Mouse (Mus musculus) liver, embryonic 13.5 days (tissue): ENCODE measurements at regions not wholly inside any gene's neighbourhood (a gene's known extent, or its start where the extent isn't known, plus 50 kb on each side); places are given as distances from the start of the nearest gene placed in this dataset.
A peak's percentile ranks its signal among the peaks of the same experiment; 100 is the strongest.

Experiments used
- ATAC-seq: fragments of 200-750 bp; cut with Nextera tagmentation; 2 replicates; pipeline ENCODE4 v1.8.0; 2017; ENCODE audit warnings: low read depth, mild to moderate bottlenecking, moderate number of reproducible peaks, moderate library complexity
- DNase-seq: peaks from one replicate; pipeline ENCODE4 v3.0.0; 2022
- H3K27ac ChIP-seq: fragments of 300-500 bp; sonication (generic); 2 replicates; pipeline ENCODE4 v1.5.1; 2015; ENCODE audit warnings: moderate library complexity, mild to moderate bottlenecking, inconsistent platforms
- H3K27me3 ChIP-seq: fragments of 300-500 bp; sonication (generic); 2 replicates; pipeline ENCODE4 v1.6.1; 2015; ENCODE audit warnings: mild to moderate bottlenecking, inconsistent platforms
- H3K36me3 ChIP-seq: fragments of 300-500 bp; sonication (generic); 2 replicates; pipeline ENCODE4 v1.6.1; 2015; ENCODE audit warnings: mild to moderate bottlenecking, inconsistent platforms
- H3K4me1 ChIP-seq: fragments of 300-500 bp; sonication (generic); replicated peaks from 2 replicates; pipeline ENCODE4 v1.6.1; 2015; ENCODE audit warnings: inconsistent platforms
- H3K4me2 ChIP-seq: fragments of 300-500 bp; sonication (generic); 2 replicates; pipeline ENCODE4 v1.6.1; 2015; ENCODE audit warnings: inconsistent platforms, mild to moderate bottlenecking, moderate library complexity
- H3K4me3 ChIP-seq: fragments of 300-500 bp; sonication (generic); replicated peaks from 2 replicates; pipeline ENCODE4 v1.5.1; 2015; ENCODE audit warnings: mild to moderate bottlenecking, inconsistent platforms
- H3K9ac ChIP-seq: fragments of 300-500 bp; sonication (generic); 2 replicates; pipeline ENCODE4 v1.6.1; 2015; ENCODE audit warnings: mild to moderate bottlenecking, inconsistent platforms
- H3K9me3 ChIP-seq: fragments of 300-500 bp; sonication (generic); replicated peaks from 2 replicates; pipeline ENCODE4 v1.6.1; 2016; ENCODE audit warnings: inconsistent platforms
- WGBS: fragments of 180-500 bp; shearing (Covaris S2); methylation state at CpG from one replicate; pipeline ENCODE4 v1.1.7; 2015; ENCODE audit not compliant: insufficient replicate concordance; 5-methylcytosine and 5-hydroxymethylcytosine counted together

DNA sequence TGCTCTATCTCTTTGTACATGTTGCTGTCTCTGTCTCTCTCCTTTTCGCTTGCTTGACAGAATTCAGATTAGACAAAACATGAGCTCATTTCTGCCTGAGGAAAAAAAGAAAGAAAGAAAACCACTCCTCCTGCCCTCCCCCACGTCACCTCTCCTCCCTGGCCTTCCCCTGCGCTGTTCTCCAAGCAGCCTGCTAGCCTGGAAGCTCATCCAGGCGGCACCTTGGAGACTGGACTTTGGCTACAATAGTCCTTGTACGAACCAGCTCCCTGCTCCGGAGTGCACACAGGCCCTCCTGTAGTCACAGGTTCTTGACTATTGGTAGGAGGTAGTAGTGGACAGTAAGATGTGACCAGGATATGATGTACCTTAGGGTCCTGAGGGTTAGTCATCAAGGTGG, 79.4 kb downstream of the Pja1 start:
- Histone ChIP-seq H3K4me2 (no peak overlapping the region), H3K4me1 (no peaks in the 10 kb centered on the region), H3K9me3 (no peaks in the 10 kb centered on the region), H3K27ac (no peak overlapping the region), H3K4me3 (no peak overlapping the region), H3K36me3 (no peaks in the 10 kb centered on the region), H3K9ac (no peak overlapping the region), H3K27me3 (0 out of 2 replicates have a peak, but pooled peaks cover 7% of the 10 kb centered on the region)
- DNase-seq (no peak), ATAC-seq (no peak)
- 67% methylated on average over 6 of the region's 6 CpGs for WGBS

DNA sequence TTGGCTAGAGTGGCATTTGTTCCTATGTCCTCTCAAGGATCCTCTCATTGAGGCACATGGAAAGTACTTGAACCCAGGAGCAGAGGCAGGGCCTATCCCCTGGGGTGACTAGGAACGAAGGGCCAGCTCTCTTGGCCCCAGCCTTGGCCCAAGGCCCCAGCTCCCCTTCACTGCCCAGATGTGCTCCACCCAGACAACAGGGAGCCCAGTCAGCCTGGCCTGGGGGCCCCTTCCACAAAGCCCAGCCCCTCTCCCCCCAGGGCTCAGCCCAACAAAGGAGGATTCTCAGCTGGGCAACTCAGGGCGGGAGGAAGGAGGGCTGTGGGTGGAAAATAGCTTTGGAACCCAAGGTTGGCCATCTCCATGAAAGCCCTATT, 80.6 kb downstream of the Pja1 start:
- no peak overlapping the region for H3K9ac ChIP-seq
- no peak overlapping the region for H3K27ac ChIP-seq
- ATAC-seq, result no peak
- no peaks in the 10 kb centered on the region for H3K36me3 ChIP-seq
- DNase-seq, result no peak
- 78% methylated on average over 2 of the region's 2 CpGs for WGBS
- no peak overlapping the region for H3K4me2 ChIP-seq
- H3K27me3 ChIP-seq, result peaks cover 8% of the 10 kb centered on the region; the same call in 1 of the 2 replicates
- H3K4me1 ChIP-seq, result no peaks in the 10 kb centered on the region
- H3K4me3 ChIP-seq, result no peak overlapping the region
- H3K9me3 ChIP-seq, result no peaks in the 10 kb centered on the region

DNA sequence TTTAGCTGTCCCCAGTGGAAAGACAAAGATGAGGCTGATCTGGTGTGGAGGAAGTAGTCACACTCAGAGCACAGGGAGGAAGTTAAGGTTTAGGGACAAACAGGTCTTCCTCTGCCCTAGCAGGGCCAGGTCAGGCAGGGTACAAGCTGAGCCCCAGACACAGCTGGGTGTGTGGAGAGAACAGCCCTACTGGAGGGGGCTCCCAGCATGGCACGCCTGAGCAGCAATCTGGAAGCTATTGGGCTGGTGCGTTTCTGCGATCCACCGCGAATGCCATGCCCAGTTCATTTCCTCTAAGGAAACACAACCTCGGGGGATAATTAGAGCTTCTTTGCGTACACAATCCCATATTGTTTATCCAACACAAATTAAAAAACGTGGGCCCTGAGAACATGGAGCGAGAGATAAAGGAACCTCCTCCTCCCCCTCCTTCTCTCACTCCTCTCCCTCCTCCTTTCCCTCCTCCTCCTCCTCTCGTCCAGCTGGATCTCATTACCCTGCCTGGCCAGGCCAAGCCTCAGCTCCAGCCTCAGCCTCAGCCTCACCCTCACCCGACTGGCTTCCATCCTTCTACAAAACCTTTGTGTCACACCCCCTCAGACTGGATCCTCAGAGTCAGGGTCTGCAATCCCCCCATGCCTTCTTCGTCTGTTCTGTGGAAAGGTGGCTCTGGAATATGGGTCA, 81.2 kb downstream of the Pja1 start:
- peaks cover 10% of the 10 kb centered on the region; the same call in 1 of the 2 replicates for H3K27me3 ChIP-seq
- DNase-seq, result no peak
- no peak for ATAC-seq
- no peaks in the 10 kb centered on the region for H3K4me1 ChIP-seq
- H3K9me3 ChIP-seq, result no peaks in the 10 kb centered on the region
- no peaks in the 10 kb centered on the region for H3K36me3 ChIP-seq
- no peak overlapping the region for H3K27ac ChIP-seq
- 69% methylated on average over 12 of the region's 12 CpGs for WGBS
- no peak overlapping the region for H3K4me3 ChIP-seq
- no peak overlapping the region for H3K4me2 ChIP-seq
- H3K9ac ChIP-seq, result no peak overlapping the region

DNA sequence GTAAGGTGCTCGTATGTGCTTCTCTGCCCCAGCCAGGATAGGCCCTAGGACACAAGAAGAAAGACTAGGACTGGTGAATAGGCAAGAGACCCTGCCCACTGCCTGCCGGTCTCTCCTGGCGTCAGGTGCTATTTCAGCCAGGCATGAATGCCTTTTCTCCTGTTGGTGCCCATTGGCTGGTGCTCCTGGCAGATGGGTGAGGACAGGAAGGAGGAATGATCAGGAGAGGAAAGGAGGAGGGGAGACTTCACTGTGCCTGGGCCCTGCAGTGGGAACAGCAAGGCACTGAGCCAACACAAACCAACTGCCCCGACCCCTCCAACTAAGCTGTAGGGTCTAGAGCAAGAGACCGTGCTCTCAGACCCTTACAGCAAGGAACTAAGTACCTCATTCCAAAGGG, 100.4 kb downstream of the Pja1 start:
- Histone ChIP-seq H3K9ac (no peak overlapping the region), H3K4me3 (no peak overlapping the region), H3K27ac (no peak overlapping the region), H3K9me3 (no peaks in the 10 kb centered on the region), H3K36me3 (no peaks in the 10 kb centered on the region), H3K27me3 (peaks cover 11% of the 10 kb centered on the region; the same call in 1 of the 2 replicates), H3K4me2 (no peak overlapping the region), H3K4me1 (no peaks in the 10 kb centered on the region)
- DNase-seq (no peak), ATAC-seq (no peak)
- WGBS, result 63% methylated on average over 5 of the region's 5 CpGs

DNA sequence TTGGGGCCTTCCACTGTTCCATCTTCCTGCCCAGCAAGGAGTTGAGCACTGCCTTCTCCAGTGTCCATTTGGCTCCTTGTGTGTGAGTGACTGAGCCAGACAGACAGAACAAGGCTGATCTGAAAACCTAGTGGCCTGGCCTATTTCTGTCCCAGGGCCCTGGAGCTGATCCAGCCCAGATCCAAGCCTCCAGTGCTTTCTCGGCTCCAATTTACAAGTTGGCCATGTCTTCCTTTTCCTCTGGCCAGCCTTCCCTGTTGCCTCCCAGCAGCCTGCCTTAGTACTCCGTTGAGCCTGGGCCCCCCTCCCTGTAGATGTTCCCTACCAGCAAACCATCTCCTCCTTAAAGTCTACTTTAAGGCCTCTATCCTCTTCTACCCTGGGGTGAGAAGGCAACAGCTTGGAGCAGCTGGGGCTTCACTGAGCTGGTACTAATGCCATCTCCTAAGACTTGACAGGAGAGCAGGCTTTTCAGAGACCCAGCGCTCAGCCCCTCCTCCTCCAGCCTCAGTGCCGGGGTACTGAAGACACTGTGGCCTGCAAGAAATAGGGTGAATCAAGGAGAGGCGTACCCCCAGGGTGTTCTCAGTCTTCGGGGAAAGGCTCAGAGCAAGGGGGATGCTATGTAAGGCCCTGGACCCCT, 101.7 kb downstream of the Pja1 start:
- Histone ChIP-seq H3K27ac (no peak overlapping the region), H3K4me3 (no peak overlapping the region), H3K4me2 (no peak overlapping the region), H3K4me1 (no peaks in the 10 kb centered on the region), H3K36me3 (no peaks in the 10 kb centered on the region), H3K9ac (no peak overlapping the region), H3K9me3 (no peaks in the 10 kb centered on the region), H3K27me3 (peaks cover 13% of the 10 kb centered on the region; the same call in 1 of the 2 replicates)
- ATAC-seq (no peak), DNase-seq (no peak)
- 72% methylated on average over 6 of the region's 6 CpGs for WGBS

DNA sequence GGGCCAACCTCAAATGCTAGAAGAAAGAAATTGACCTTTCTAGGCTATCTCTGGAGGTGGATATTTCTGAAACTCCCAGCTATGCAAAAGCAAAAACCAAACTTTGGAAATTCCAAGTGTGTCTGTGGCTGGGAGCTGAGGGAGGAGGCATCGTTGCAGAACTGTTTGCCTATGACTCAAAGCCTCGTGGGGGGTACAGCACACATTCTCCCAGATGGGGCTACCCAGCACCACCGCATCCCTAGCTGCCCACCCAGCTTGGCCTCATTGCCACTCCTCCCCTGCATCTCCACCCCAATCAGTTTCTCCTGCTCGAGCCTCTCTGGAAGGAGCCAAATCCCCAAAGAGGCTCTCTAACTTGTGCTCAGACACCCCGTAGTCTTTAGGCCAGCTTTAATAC, 107.0 kb downstream of the Pja1 start:
- Histone ChIP-seq H3K36me3 (no peaks in the 10 kb centered on the region), H3K9ac (no peak overlapping the region), H3K27me3 (peaks cover 14% of the 10 kb centered on the region; the same call in 1 of the 2 replicates), H3K4me1 (no peaks in the 10 kb centered on the region), H3K4me3 (no peak overlapping the region), H3K27ac (no peak overlapping the region), H3K4me2 (no peak overlapping the region), H3K9me3 (no peaks in the 10 kb centered on the region)
- WGBS, result 45% methylated on average over 5 of the region's 5 CpGs
- DNase-seq, result no peak
- ATAC-seq, result no peak

DNA sequence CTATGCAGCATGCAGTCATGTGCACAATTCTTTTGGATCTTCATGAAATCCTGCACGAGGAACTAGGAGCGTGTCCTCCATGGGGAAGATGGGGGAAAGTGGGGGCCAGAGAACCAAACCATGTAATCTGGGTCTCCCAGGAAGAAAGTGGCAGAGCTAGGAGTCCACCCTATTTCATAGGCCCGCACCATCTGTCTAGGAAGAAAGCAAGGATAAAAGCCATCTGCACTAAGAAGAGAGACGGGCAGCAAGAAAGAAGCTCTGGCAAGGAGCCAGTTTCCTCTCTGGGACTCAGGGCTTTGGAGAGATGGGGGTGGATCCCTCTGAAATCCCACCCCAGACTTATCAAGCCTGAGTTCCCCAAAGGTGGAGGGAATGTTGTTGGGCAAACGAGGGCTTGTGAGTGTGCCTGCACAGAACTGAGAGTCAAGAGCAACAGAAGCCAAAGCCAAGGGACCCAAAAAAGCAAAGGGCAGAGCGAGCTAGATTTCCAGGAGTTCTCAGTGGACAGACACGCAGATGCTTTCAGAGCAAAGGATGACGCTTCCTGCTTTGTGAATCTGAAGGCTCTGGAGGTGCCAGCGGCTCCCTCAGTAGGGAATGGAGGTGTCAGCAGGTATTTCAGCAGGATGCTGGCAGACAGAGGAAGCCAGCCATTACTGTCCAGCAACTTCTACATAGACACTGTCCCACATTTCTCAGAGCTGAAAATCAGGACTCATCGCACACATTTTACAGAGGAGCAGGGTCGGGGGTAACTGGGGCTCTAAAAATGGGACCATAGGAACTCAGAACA, 110.8 kb downstream of the Pja1 start:
- no peak overlapping the region for H3K27ac ChIP-seq
- peaks cover 16% of the 10 kb centered on the region; the same call in 1 of the 2 replicates for H3K27me3 ChIP-seq
- no peaks in the 10 kb centered on the region for H3K9me3 ChIP-seq
- no peaks in the 10 kb centered on the region for H3K36me3 ChIP-seq
- no peak overlapping the region for H3K9ac ChIP-seq
- DNase-seq, result no peak
- H3K4me2 ChIP-seq, result no peak overlapping the region
- no peak for ATAC-seq
- no peak overlapping the region for H3K4me3 ChIP-seq
- H3K4me1 ChIP-seq, result no peaks in the 10 kb centered on the region
- WGBS, result 59% methylated on average over 11 of the region's 11 CpGs

DNA sequence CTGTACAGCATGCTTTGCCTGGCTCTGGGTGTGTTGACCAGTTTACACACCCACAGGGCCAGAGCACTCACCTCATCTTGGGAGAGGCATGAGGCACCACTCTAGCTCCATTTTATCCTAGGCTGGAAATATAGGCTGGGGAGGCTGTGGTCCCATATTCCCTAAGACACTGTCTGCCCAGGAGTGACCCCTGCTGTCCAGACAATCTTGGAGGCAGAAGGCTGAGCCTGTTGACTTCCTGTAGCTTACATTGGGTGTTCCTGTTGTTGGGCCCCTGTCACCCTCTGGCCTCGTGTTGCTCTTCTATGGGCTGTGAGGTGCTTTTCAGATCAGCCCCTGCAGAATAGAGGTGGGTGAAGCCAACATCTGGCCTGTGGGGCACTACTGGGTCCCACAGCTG, 112.3 kb downstream of the Pja1 start:
- no peak for ATAC-seq
- Histone ChIP-seq H3K27ac (no peak overlapping the region), H3K36me3 (no peaks in the 10 kb centered on the region), H3K27me3 (peaks cover 13% of the 10 kb centered on the region; the same call in 1 of the 2 replicates), H3K9me3 (no peaks in the 10 kb centered on the region), H3K4me2 (no peak overlapping the region), H3K9ac (no peak overlapping the region), H3K4me1 (no peaks in the 10 kb centered on the region), H3K4me3 (no peak overlapping the region)
- WGBS, result 0% methylated on average over 1 of the region's 1 CpGs
- DNase-seq, result no peak

DNA sequence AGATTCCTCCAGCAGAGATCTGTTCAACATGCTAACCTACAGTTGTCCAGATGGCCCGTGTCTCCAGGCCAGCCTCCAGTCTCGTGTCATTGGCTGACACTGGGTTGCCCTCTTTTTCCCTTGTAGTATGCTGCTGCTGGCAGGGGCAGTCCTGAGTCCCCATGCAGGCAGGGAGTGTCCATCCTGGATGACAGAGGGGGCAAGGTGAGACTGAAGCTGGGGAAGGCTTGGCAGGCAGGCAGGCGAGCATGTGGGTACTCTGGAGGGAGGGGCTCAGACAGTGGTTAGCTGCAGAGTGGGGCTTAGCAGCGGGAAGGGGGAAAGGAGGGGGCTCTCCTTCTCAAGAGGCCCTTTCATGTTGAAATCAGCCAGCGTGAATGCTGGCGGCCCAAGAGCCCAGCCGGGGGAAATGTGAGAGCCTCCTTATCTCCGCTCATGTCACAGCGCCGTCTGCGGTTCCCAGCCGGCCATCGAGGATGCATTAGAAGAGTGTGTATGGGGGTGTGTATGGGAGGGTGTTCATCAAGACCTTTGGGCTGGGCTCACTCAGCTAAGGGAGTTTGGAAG, 112.9 kb downstream of the Pja1 start:
- peak; percentile 43; the same call in 1 of the 2 replicates for ATAC-seq
- no peak for DNase-seq
- no peaks in the 10 kb centered on the region for H3K36me3 ChIP-seq
- peaks cover 11% of the 10 kb centered on the region; the same call in 1 of the 2 replicates for H3K27me3 ChIP-seq
- H3K9me3 ChIP-seq, result no peaks in the 10 kb centered on the region
- H3K4me2 ChIP-seq, result no peak overlapping the region
- H3K4me3 ChIP-seq, result no peak overlapping the region
- no peaks in the 10 kb centered on the region for H3K4me1 ChIP-seq
- 35% methylated on average over 13 of the region's 13 CpGs for WGBS
- no peak overlapping the region for H3K27ac ChIP-seq
- no peak overlapping the region for H3K9ac ChIP-seq

DNA sequence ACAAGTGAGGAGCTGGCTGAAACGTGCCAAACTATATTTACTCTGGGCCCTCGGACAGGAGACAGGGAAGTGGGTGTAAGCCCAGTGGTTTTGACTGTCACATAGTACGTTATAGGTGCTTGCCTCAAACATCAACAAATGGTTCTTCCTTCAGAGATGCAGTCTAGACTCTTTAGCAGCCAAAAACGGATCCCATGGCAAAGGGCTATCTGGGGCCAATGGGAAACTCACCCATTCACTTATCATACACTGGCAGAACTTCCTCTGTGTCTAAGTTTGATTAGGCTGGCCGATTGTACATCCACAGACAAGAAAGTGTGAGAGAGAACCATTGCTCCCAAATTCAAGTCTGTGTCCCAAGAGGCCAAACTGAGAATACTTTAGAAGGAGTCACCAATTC, 115.9 kb downstream of the Pja1 start:
- peaks cover 21% of the 10 kb centered on the region; the same call in 1 of the 2 replicates for H3K27me3 ChIP-seq
- 20% methylated on average over 5 of the region's 5 CpGs for WGBS
- ATAC-seq, result no peak

DNA sequence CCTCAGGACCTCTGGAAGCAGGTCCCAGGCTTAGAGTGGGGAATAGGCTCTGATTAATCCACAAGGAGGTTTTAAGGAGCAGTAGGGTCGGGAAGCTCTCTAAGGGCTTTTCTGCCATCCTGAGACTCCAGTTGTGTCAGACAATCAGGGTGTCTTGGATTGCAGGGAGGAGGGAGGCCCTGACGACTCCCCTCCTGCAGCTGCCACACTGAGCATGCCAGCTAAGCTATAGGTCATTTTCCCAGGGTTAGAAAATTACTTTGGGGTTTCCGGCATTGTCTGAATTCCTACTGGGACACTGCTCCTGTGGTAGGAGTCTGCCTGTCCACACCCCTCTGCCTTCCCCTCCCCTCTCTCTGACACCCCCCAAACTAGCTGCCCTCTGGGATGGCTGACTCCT, 120.8 kb downstream of the Pja1 start:
- H3K4me3 ChIP-seq, result no peak overlapping the region
- 44% methylated on average over 3 of the region's 3 CpGs for WGBS
- no peak overlapping the region for H3K9ac ChIP-seq
- no peak for ATAC-seq
- H3K4me1 ChIP-seq, result no peaks in the 10 kb centered on the region
- no peak for DNase-seq
- H3K27me3 ChIP-seq, result peaks cover 20% of the 10 kb centered on the region; the same call in 1 of the 2 replicates
- no peak overlapping the region for H3K4me2 ChIP-seq
- no peak overlapping the region for H3K27ac ChIP-seq
- no peaks in the 10 kb centered on the region for H3K36me3 ChIP-seq
- H3K9me3 ChIP-seq, result no peaks in the 10 kb centered on the region

More for the DNA sequence above, 115.9 kb downstream of the Pja1 start:
- H3K9me3 ChIP-seq, result no peaks in the 10 kb centered on the region
- no peak overlapping the region for H3K4me3 ChIP-seq
- no peak overlapping the region for H3K9ac ChIP-seq
- no peak overlapping the region for H3K4me2 ChIP-seq
- H3K36me3 ChIP-seq, result no peaks in the 10 kb centered on the region
- DNase-seq, result no peak
- H3K4me1 ChIP-seq, result no peaks in the 10 kb centered on the region
- no peak overlapping the region for H3K27ac ChIP-seq
